Mouse (Mus musculus): Measurements from ENCODE around the gene Dnaic2.

DNA sequence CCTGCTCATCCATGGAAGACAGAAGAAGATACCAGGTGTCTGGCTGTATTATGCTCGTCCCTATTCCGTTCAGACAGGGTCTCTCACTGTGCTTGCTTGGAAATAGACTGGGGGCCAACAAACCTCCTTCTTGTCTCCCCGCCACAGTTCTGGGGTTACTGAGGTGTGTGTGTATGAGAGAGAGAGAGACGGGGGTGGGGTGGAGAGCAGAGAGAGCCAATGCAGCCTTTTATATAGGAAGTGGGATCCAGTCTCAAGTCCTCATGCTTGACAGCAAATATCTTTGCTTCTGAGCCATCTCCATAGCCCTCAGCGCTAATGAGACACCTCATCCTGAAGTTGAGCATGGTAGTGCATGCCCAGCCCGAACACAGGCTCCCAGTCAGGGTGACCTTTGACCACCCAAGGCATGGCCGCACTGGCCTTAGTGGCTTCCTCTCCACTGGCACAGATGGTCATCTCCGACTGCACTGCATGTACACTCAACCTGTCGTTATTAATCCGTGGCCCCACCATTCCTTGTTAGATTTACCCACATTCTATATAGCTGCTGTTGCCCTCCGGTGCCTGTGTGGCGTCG, 44.8 kb upstream of the Dnaic2 start:
- TF ChIP-seq CTCF (IDR thresholded peaks at IDR 0.05; ENCODE audit: low read depth) (no peak), EP300 (IDR thresholded peaks at IDR 0.05; ENCODE audit: low read depth) (no peak)

All from liver, embryonic 14.5 days (tissue).